Mouse (Mus musculus) forebrain, embryonic 12.5 days (tissue): Measurements from ENCODE around the gene 8030474K03Rik. TPM values are rescaled to one million over a fixed set of nuclear protein-coding genes. Genes with fewer than 3 reads are reported as not detected.
"Not testable (repeated sequence)": the region's sequence is repeated elsewhere in the genome, so short reads cannot be mapped to it uniquely, and the experiment has no call there.

Experiments used
- ATAC-seq: fragments of 200-750 bp; cut with Nextera tagmentation; 2 replicates; pipeline ENCODE4 v1.8.0; 2017; ENCODE audit warnings: moderate TSS enrichment; ENCODE audit not compliant: low FRiP score
- H3K27ac ChIP-seq: fragments of 300-500 bp; sonication (generic); 2 replicates; pipeline ENCODE4 v1.5.1; 2016; ENCODE audit warnings: mild to moderate bottlenecking
- H3K27me3 ChIP-seq: fragments of 300-500 bp; sonication (generic); 2 replicates; pipeline ENCODE4 v1.6.1; 2016; ENCODE audit warnings: mild to moderate bottlenecking
- H3K36me3 ChIP-seq: fragments of 300-500 bp; sonication (generic); replicated peaks from 2 replicates; pipeline ENCODE4 v1.6.1; 2016; ENCODE audit warnings: mild to moderate bottlenecking
- H3K4me1 ChIP-seq: fragments of 300-500 bp; sonication (generic); 2 replicates; pipeline ENCODE4 v1.6.1; 2016
- H3K4me2 ChIP-seq: fragments of 300-500 bp; sonication (generic); 2 replicates; pipeline ENCODE4 v1.6.1; 2016; ENCODE audit warnings: mild to moderate bottlenecking, moderate library complexity
- H3K4me3 ChIP-seq: fragments of 300-500 bp; sonication (generic); replicated peaks from 2 replicates; pipeline ENCODE4 v1.5.1; 2016; ENCODE audit warnings: mild to moderate bottlenecking
- H3K9ac ChIP-seq: fragments of 300-500 bp; sonication (generic); 2 replicates; pipeline ENCODE4 v1.6.1; 2016; ENCODE audit warnings: mild to moderate bottlenecking
- H3K9me3 ChIP-seq: fragments of 300-500 bp; sonication (generic); 2 replicates; pipeline ENCODE4 v1.6.1; 2016
- WGBS: fragments of 180-500 bp; shearing (Covaris S2); methylation state at CpG from one replicate; pipeline ENCODE4 v1.1.7; 2016; 5-methylcytosine and 5-hydroxymethylcytosine counted together
- polyA plus RNA-seq: library from polyadenylated mRNA; unstranded; fragments of >200 nt; fragmentation: Nextera tagmentation; extraction: Ambion mirVana; gene quantifications from 2 replicates; pipeline ENCODE4 v1.2.1, GENCODE M21; 2016

The 8030474K03Rik gene
- polyA plus RNA-seq, 1 experiment from 2014 or later = not detected

- H3K4me3 ChIP-seq, H3K9ac ChIP-seq, H3K27ac ChIP-seq, H3K4me1 ChIP-seq, H3K9me3 ChIP-seq, ATAC-seq, H3K4me2 ChIP-seq, H3K36me3 ChIP-seq: not testable (repeated sequence)
- H3K27me3 ChIP-seq = peaks cover 44% of the 10 kb centered on the region
These were observed 25.5 kb downstream of the 8030474K03Rik start for GRCm38 (mm10) chrX:101819980-101820379.

DNA sequence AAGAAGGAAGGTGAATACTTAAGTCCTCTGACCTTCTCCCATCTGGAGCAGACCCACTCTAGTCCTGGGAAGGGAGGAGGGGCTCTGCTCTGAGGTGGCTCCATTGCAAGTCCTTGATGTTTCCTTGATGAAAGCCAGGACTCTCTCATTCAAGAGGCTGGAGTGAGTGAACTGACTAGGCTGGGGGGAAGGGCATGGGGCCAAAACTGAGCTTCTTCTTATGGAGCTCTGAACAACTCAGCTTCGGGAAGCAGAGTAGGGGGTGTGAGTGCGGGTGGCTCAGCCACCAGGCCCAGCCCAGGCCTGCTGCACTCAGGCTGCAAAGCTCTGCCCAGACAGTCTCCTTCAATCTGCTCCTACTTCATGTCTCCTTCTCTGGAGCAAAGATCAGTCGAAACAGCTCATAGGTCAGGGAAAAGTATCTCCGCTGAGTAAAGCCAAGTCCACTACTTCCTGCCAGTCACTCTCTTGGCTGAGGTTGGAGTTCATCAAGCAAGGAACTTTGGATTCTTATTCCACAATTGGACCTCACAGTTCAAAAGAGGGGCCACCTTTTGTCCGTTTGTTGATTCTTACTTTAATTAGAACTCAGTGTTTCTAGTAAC is 52.8 kb downstream of the 8030474K03Rik start:
- 45% methylated on average over 5 of the region's 5 CpGs for WGBS
- ATAC-seq = no peak
- peaks cover 2% of the 10 kb centered on the region; the same call in 1 of the 2 replicates for H3K4me1 ChIP-seq
- H3K9me3 ChIP-seq = no peaks in the 10 kb centered on the region
- no peak overlapping the region for H3K9ac ChIP-seq
- H3K36me3 ChIP-seq = no peaks in the 10 kb centered on the region
- H3K27ac ChIP-seq = no peak overlapping the region
- no peak overlapping the region for H3K4me2 ChIP-seq
- no peak overlapping the region for H3K4me3 ChIP-seq
- H3K27me3 ChIP-seq = peaks cover 73% of the 10 kb centered on the region

Other genes with a start within 250 kb of the 8030474K03Rik start
- 199 and 218 TPM in 2 replicates for gene Ogt, start 154.6 kb upstream of the 8030474K03Rik start, polyA plus RNA-seq
- 0.10 TPM in 1 of 2 replicates, not detected in the other for gene Cxcr3, start 60.4 kb upstream of the 8030474K03Rik start, polyA plus RNA-seq
- gene Gm4779, start 233 bp upstream of the 8030474K03Rik start, polyA plus RNA-seq = not detected in 2 replicates
- 8.2 and 9.0 TPM in 2 replicates for gene Nhsl2, start 54.7 kb downstream of the 8030474K03Rik start, polyA plus RNA-seq